Mouse (Mus musculus) liver, adult (tissue): ENCODE data around the gene Bche.

Experiments used
- GATA4 ChIP-seq: IDR thresholded peaks from 2 replicates; pipeline ENCODE4 v1.6.1; 2014; ENCODE audit warnings: mild to moderate bottlenecking, low read length; ENCODE audit not compliant: insufficient replicate concordance

The Bche gene

DNA sequence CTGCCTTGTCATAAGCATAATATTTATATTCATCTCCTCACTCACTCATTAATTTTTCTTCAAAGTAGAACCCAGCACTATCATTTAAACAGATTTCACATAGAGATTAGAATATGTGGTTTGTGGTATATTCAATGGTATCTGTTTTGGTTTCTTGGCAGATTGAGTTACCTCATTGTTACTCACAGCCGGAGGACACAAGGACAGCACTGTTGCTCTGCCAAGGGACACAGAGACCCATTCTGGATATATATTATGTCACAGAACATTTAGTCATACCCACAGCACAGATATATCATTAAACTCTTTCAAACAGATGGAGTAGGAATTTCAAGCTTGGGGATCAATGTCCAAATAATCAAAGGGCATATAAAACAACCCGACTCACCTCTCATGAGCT is 61.2 kb downstream of the Bche start:
- TF ChIP-seq GATA4 = no peak

- TF ChIP-seq GATA4 = no peak
These were observed 96.8 kb downstream of the Bche start for GRCm38 (mm10) chr3:73611421-73611820.

GRCm38 (mm10) chr3:73591757-73592533 is 116.3 kb downstream of the Bche start:
- TF ChIP-seq GATA4 = no peak
